Mouse (Mus musculus): ENCODE data around the gene Gdf15. TPM values are rescaled to one million over a fixed set of nuclear protein-coding genes. Genes with fewer than 3 reads are reported as not detected.

Gdf15 gene
- polyA plus RNA-seq, 1 experiment from 2014 or later = 0.14 TPM

DNA sequence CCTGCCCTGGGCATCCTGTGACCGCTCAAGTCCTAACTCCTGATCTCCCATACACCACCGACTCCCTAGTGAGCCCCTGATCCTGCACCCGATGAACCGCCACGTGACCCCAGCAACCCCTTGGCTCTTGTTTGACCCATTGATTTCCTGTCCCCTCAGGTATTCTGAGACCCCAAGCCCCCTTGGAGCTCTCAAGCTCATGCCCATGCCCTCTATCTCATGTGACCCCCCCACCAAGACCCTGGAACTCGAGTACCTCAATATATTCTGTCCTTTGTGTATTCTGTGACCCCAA is 24.7 kb downstream of the Gdf15 start:
- H3K27ac ChIP-seq (replicated peaks) = peak overlapping the region; percentile 97
- peaks cover 77% of the 10 kb centered on the region for H3K4me1 ChIP-seq

DNA sequence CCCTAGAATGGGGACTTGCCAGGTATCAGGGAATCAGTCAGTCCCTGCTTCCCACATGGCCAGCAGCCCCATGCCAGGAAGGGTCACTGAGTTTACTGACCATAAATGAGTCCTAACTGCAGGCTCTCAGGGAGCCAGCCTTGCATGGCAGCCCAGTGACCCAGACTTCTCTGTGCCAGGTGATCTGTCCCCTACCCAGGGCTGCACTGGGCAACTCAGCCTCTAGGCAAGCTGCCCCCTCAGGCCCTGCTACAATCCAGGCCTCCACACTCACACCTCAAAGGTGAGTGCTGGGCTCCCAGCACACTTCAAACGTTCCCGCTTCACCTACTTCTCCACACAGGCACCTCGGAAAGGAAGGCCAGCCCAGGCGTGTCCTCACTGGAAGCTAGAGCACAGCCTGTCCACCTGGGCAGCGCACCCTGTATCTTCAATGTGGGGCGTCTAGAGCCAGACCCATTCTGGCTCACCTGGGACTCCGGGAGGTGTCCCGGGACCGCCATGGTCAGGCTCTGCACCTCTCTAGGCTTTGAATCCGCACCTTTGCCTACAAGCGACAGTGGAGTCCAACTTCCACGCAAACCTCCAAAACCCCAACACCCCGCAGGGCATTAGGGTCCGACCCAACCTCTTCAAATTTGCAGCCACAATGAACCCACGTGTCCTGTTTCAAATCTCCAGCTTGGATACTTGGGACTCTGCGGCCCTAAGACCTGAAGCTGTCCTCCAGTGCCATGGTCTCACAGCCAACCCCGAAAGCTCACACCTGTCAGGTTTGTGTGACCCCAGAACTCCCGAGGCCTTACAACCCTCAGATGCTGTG is 25.3 kb downstream of the Gdf15 start:
- H3K4me1 ChIP-seq = peaks cover 77% of the 10 kb centered on the region

More for the DNA sequence above, 24.7 kb downstream of the Gdf15 start:
- Histone ChIP-seq H3K36me3 (replicated peaks) (peaks cover 29% of the 10 kb centered on the region), H3K4me3 (peak overlapping the region; percentile 89), H3K9me3 (peaks cover 5% of the 10 kb centered on the region; the same call in 1 of the 2 replicates), H3K27me3 (replicated peaks; ENCODE audit: low read depth, poor library complexity, severe bottlenecking) (no peaks in the 10 kb centered on the region)
- WGBS = 33% methylated on average over 6 of the region's 6 CpGs
- DNase-seq (ENCODE audit: low spot score) = no peak

DNA sequence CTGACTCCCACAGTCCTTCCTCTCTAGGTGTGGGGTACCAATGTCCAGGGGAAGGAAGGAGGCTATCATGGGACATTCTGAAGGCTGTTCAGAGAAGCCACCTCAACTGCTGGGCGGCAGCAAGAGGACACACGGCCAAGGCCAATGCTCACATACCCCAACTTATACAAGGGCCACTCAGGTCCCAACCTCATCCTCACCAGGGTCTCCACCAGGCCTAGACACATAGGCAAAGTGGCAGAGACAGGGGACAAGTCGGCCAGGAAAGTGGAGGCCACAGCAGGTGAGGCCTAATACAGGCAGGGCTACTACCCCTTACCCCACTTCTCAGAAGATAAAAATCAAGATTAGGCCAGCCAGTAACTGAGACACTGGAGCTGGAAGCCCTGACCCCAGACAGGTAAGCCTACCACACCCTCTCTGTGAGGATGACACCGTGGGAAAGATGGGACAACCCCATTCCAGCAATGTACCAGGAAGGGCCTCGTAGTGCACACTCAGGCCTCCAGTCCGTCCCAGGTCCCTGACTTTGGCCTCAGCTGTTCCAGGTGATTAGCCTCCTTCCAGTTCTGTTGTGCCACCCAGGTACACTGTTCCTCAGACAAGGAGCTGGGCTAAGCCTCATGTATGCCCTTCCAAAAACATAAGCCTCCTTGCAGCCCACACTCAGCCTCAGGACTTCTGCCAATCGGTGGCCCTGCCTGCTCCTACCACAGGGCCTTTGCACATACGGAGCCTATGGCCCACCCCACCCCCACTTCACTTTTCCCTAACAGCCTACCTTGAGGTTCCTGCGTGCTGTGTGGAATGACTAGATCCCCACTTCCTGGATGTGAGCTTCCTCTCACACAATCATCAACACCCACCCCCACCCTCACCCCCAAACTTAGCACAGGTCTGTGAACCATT is 26.1 kb downstream of the Gdf15 start:
- Histone ChIP-seq H3K27ac (replicated peaks) (no peak overlapping the region; the same call in 1 of the 2 replicates), H3K27me3 (replicated peaks; ENCODE audit: low read depth, poor library complexity, severe bottlenecking) (no peaks in the 10 kb centered on the region), H3K36me3 (replicated peaks) (peaks cover 39% of the 10 kb centered on the region), H3K4me1 (peaks cover 77% of the 10 kb centered on the region), H3K9me3 (peaks cover 12% of the 10 kb centered on the region; the same call in 1 of the 2 replicates), H3K4me3 (peak overlapping the region; percentile 89)
- no peak for DNase-seq (ENCODE audit: low spot score)
- WGBS = 89% methylated on average over 9 of the region's 9 CpGs

More for the DNA sequence above, 25.3 kb downstream of the Gdf15 start:
- Histone ChIP-seq H3K27me3 (replicated peaks; ENCODE audit: low read depth, poor library complexity, severe bottlenecking) (no peaks in the 10 kb centered on the region), H3K27ac (replicated peaks) (peak overlapping the region; percentile 97), H3K4me3 (peak overlapping the region; percentile 89), H3K9me3 (peaks cover 8% of the 10 kb centered on the region; the same call in 1 of the 2 replicates), H3K36me3 (replicated peaks) (peaks cover 35% of the 10 kb centered on the region)
- 62% methylated on average over 18 of the region's 18 CpGs for WGBS
- no peak for DNase-seq (ENCODE audit: low spot score)

DNA sequence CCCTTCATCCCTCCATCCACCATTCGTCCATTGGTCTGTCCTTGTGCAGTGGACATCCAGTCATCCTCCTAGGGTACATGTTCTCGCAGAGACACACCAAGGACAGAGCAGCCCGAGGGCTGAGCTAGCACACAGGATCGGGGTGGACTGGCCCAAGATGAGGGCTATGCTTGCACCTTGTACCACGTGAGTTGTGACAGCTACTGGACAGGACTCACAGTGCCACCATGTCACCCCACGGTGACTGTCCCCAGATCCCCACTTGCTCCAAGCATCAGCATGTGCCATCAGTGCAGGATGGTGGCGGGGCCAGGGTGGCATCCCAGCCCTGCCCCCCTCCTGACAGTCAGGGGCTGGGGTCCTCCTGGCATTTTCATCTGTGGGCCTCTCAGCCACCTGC is 27.7 kb downstream of the Gdf15 start:
- peak overlapping the region; percentile 5; the same call in 1 of the 2 replicates for H3K27ac ChIP-seq (replicated peaks)
- no peak for DNase-seq (ENCODE audit: low spot score)
- H3K9me3 ChIP-seq = peaks cover 12% of the 10 kb centered on the region; the same call in 1 of the 2 replicates
- peaks cover 45% of the 10 kb centered on the region for H3K36me3 ChIP-seq (replicated peaks)
- peaks cover 77% of the 10 kb centered on the region for H3K4me1 ChIP-seq
- 87% methylated on average over 7 of the region's 7 CpGs for WGBS
- H3K4me3 ChIP-seq = peak overlapping the region; percentile 14; the same call in 1 of the 2 replicates
- H3K27me3 ChIP-seq (replicated peaks; ENCODE audit: low read depth, poor library complexity, severe bottlenecking) = peaks cover 2% of the 10 kb centered on the region; the same call in 1 of the 2 replicates

DNA sequence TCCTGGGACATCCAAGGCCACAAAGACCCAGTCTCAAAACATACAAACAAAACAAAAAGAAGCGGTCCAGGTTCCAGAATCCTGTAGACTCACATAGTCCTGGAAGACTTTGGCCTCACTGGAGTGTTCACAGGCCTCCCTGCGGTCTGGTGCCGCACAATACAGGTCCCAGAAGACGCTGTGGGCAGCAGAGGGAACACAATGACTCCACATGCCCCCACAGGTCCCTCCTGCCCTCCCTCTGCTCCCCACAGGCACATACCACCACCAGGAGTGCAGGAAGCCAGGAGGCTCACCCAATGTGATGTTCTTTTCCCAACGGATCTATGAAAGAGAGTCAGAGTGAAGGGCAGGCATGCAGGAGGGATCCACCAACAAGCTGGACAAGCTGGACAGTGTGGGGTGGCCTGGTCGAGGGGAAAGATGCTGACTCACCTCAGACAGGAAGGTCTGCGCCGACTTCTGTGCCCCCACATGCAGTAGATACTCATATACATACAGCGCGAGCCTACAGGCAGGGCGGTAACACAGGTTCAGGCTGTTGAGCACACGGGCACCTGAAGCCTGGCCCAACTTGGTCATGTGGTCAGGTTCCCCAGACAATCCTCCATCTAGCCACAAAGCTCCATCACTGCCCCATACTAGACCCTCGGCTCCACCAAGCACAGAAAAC is 30.0 kb downstream of the Gdf15 start:
- 92% methylated on average over 13 of the region's 13 CpGs for WGBS
- peaks cover 63% of the 10 kb centered on the region for H3K36me3 ChIP-seq (replicated peaks)
- H3K27me3 ChIP-seq (replicated peaks; ENCODE audit: low read depth, poor library complexity, severe bottlenecking) = peaks cover 18% of the 10 kb centered on the region; the same call in 1 of the 2 replicates
- peak overlapping the region; percentile 81 for H3K27ac ChIP-seq (replicated peaks)
- peaks cover 12% of the 10 kb centered on the region; the same call in 1 of the 2 replicates for H3K9me3 ChIP-seq
- H3K4me1 ChIP-seq = peaks cover 77% of the 10 kb centered on the region
- no peak for DNase-seq (ENCODE audit: low spot score)
- 0 out of 2 replicates have a peak overlapping the region, but pooled peaks have one; percentile 4 for H3K4me3 ChIP-seq

DNA sequence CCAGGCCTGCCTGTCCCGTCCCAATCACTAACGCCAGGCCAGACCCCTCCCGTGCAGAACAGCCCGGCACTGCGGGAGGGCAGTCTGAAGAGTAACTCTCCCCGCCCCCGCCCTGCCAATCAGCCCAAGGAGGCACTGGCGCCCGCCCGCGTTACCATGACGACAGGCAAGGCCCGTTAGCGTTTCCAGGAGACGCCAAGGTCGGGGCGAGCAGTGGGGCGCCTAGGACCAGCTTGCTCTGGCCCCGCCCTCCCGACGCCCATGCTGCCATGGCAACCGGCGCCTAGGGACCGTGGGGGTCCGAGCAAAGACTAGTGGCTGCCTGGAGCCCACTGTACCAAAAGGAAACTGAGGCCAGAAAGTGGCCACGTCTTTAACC is 31.0 kb downstream of the Gdf15 start:
- H3K9me3 ChIP-seq = peaks cover 12% of the 10 kb centered on the region; the same call in 1 of the 2 replicates
- peaks cover 73% of the 10 kb centered on the region for H3K36me3 ChIP-seq (replicated peaks)
- H3K4me1 ChIP-seq = peaks cover 77% of the 10 kb centered on the region
- H3K27ac ChIP-seq (replicated peaks) = peak overlapping the region; percentile 81
- peaks cover 28% of the 10 kb centered on the region for H3K27me3 ChIP-seq (replicated peaks; ENCODE audit: low read depth, poor library complexity, severe bottlenecking)
- DNase-seq (ENCODE audit: low spot score) = peak; percentile 97
- H3K4me3 ChIP-seq = peak overlapping the region; percentile 52
- 1% methylated on average over 26 of the region's 26 CpGs for WGBS

DNA sequence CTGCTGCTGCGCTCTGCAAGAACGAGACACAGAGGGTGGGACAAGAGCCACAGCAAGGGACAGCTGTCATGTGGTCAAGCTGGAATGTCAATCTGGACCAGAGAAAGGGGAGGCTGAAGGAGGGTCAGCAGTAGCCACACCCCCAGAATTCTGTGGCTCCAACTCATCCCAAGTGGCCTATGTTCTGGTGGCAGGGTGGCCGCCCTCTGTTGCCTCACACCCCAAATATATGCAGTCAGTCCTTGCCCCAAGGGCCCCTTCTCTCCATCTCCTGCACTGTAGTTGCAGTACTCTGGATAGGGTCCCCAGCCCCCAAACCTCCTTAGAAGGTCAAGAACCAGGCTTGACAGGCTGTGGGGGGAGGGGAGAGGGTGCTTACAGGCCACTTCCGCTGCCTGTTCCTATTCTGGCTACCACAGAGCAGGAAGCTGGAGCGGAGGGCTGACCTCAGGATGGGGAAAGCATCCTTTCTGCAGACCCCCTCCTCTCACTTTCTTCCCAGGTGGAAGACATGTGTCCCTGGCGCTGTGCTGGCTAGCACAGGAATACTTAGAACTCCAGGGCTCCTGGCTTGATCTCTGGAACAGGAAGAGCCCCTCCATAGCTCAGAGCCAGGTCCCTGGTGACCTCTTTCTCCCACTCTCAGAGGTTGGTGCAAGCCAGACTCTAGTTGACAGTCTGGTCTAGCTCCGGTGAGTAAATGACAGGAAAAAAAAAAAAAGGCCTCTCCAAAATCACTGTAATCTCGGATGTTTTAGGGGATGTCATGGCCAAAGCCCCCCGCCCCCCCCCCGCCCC is 31.6 kb downstream of the Gdf15 start:
- Histone ChIP-seq H3K36me3 (replicated peaks) (peaks cover 79% of the 10 kb centered on the region), H3K27ac (replicated peaks) (peak overlapping the region; percentile 81), H3K4me3 (peak overlapping the region; percentile 52), H3K9me3 (peaks cover 12% of the 10 kb centered on the region; the same call in 1 of the 2 replicates), H3K4me1 (peaks cover 79% of the 10 kb centered on the region), H3K27me3 (replicated peaks; ENCODE audit: low read depth, poor library complexity, severe bottlenecking) (peaks cover 34% of the 10 kb centered on the region)
- DNase-seq (ENCODE audit: low spot score) = peak; percentile 71
- 11% methylated on average over 10 of the region's 10 CpGs for WGBS

DNA sequence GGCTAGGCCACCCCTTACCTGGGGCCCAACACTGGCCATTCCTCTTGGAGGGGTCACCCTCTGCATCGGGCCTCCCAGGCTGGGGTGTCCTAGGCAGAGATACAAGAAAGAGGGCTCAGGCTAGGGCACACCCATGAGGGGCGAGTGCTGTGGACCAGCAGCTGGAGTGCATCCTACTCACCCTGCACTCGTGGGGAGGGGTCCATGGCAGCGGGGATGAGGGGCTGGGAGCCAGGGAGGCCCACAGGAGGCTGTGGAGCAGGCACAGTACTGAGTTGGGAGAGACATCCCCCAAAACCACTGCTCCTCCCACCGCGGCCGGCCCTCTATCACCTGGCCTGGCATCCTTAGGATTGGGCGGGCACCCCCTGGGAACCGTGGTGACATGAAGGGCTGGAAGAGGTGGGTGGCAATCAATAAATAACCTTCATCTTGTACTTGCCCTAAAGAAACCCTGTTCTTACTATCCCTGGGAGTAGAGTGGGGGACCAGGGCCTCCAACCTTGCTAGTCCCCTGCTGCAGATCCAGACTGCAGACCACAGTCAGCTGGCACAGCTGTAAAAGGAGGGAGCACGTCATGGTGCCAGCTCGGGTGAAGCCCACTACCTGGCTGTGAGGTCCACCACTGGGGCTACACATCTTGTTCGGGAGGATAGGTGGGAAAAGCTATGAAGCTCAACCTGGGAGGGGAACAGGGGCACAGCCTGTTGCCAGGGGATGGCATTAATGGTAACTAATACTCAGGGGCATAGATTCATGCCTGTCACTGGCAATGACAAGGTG is 32.6 kb downstream of the Gdf15 start:
- Histone ChIP-seq H3K4me1 (peaks cover 81% of the 10 kb centered on the region), H3K9me3 (peaks cover 12% of the 10 kb centered on the region; the same call in 1 of the 2 replicates), H3K27me3 (replicated peaks; ENCODE audit: low read depth, poor library complexity, severe bottlenecking) (peaks cover 40% of the 10 kb centered on the region), H3K4me3 (peak overlapping the region; percentile 52), H3K36me3 (replicated peaks) (peaks cover 78% of the 10 kb centered on the region), H3K27ac (replicated peaks) (peak overlapping the region; percentile 81)
- no peak for DNase-seq (ENCODE audit: low spot score)
- 87% methylated on average over 12 of the region's 12 CpGs for whole genome bisulfite sequencing

DNA sequence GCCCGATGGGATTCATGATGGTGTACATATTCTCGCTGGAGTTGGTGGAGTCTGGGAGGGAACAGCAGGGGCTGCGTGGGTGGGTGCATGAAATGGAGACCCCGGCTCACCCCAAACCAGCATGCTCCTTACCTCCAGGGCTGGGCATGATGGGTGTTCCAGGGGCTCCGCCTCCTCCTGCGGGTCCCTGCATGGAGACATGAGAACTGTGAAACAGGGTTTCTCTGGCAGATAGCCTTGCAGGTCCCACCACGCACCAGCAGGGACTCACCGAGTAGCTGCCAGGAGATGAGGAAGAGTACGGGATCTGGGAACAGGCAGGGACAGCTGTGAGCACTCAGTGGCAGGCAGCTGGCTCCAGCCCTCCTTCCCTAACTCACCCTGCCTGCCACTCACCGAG is 33.5 kb downstream of the Gdf15 start:
- Histone ChIP-seq H3K4me1 (peaks cover 82% of the 10 kb centered on the region), H3K36me3 (replicated peaks) (peaks cover 68% of the 10 kb centered on the region)
- peak; percentile 68 for DNase-seq (ENCODE audit: low spot score)

DNA sequence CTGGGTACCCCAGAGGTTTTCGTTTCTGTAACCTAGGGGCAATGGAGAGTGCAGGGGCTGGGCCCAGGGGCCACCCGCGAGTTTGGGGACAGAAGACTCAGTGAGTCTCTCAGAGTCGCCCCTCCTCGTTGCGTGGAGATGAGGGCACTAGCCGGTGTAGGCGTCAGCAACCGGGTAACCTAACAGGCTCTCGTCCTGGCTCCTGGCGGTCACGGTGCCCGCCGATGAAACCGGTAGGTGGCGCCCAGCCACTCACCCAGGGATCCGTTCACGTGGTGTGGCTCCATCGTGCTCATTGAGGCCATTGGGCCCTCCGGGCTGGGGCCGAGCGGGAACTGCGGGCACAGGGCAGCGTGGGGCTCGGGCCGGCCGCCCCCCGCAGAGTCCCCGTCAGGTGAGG is 34.0 kb downstream of the Gdf15 start:
- Histone ChIP-seq H3K4me1 (peaks cover 86% of the 10 kb centered on the region), H3K9me3 (peaks cover 11% of the 10 kb centered on the region; the same call in 1 of the 2 replicates), H3K27me3 (replicated peaks; ENCODE audit: low read depth, poor library complexity, severe bottlenecking) (peaks cover 40% of the 10 kb centered on the region), H3K27ac (replicated peaks) (peak overlapping the region; percentile 81), H3K36me3 (replicated peaks) (peaks cover 63% of the 10 kb centered on the region), H3K4me3 (peak overlapping the region; percentile 64)
- DNase-seq (ENCODE audit: low spot score) = peak; percentile 90
- 1% methylated on average over 29 of the region's 29 CpGs for WGBS

More for the DNA sequence above, 33.5 kb downstream of the Gdf15 start:
- H3K4me3 ChIP-seq = peak overlapping the region; percentile 64
- peaks cover 40% of the 10 kb centered on the region for H3K27me3 ChIP-seq (replicated peaks; ENCODE audit: low read depth, poor library complexity, severe bottlenecking)
- 22% methylated on average over 10 of the region's 10 CpGs for WGBS
- H3K27ac ChIP-seq (replicated peaks) = peak overlapping the region; percentile 81
- H3K9me3 ChIP-seq = peaks cover 12% of the 10 kb centered on the region; the same call in 1 of the 2 replicates
